8 mouse cellular contexts compared by ENCODE assay signal in genomic region chr5:136907991-136908857, GRCm38 (mm10). TPM values are rescaled to one million over a fixed set of nuclear protein-coding genes. Genes with fewer than 3 reads are reported as not detected.
A peak's percentile ranks its signal among the peaks of the same experiment; 100 is the strongest.
DNase-seq lines count a peak whose midpoint lies in the region; ATAC-seq lines count a peak whose summit lies in the region.

TSS of gene Ift22 (plus strand) at chr5:136908150.

- H3K27ac ChIP-seq in hindbrain, embryonic 15.5 days (replicated peaks), result peak within 1 kb of the TSS; percentile 76

- peak within 1 kb of the TSS; percentile 65 for H3K4me2 ChIP-seq in hindbrain, embryonic 15.5 days

- no peaks in the 10 kb centered on the region for H3K27me3 ChIP-seq in hindbrain, embryonic 15.5 days

- peak; percentile 81 for DNase-seq in Muller cell, postnatal 12 days (ENCODE audit: inconsistent ontology term)
- peak; percentile 93 for DNase-seq in cerebellum, adult 9-11 months
- DNase-seq in frontal cortex, postnatal 36 days (ENCODE audit: low spot score in 2 of 2), result peak; percentile 94 to 96
- DNase-seq in left cerebral cortex, adult 11 months (ENCODE audit: low spot score), result peak; percentile 89
- peak; percentile 91 to 94 for DNase-seq in lung, postnatal 4 days
- peak; percentile 83 for DNase-seq in retina, postnatal 7 days (ENCODE audit: low read depth, low spot score)
- peak; percentile 84 for DNase-seq in urinary bladder, adult 2 months (ENCODE audit: low spot score)

- H3K36me3 ChIP-seq in hindbrain, embryonic 15.5 days, result peaks cover 25% of the 10 kb centered on the region

- WGBS in hindbrain, embryonic 15.5 days, result 9% methylated on average over 32 of the region's 32 CpGs

- peak within 1 kb of the TSS; percentile 73 for H3K9ac ChIP-seq in hindbrain, embryonic 15.5 days

- peaks cover 21% of the 10 kb centered on the region for H3K4me1 ChIP-seq in hindbrain, embryonic 15.5 days (replicated peaks)

- peak; percentile 96 for ATAC-seq in hindbrain, embryonic 15.5 days (ENCODE audit: low FRiP score, low read depth)

- H3K4me3 ChIP-seq in hindbrain, embryonic 15.5 days, result peak within 1 kb of the TSS; percentile 72

- no peaks in the 10 kb centered on the region for H3K9me3 ChIP-seq in hindbrain, embryonic 15.5 days

RNA-seq across cellular contexts. Expression of gene Ift22, which starts in this region (rescaled TPM):
- polyA plus RNA-seq in hindbrain, embryonic 15.5 days (2015; fragmentation: Nextera tagmentation; extraction: Ambion mirVana), result 129 and 131 TPM in 2 replicates
- 22.5 and 22.6 TPM in 2 replicates for polyA plus RNA-seq in urinary bladder, adult 2 months (2012; rRNA removed)

Comparison
In these comparisons a context has a peak if more than half of its experiments do, and no peak if none do; other contexts are left out.
1. Peak in every context shown above with its lines: DNase-seq, ATAC-seq, H3K4me3 ChIP-seq and H3K27ac ChIP-seq.